ENCODE assay signal across 8 mouse cellular contexts in the genomic region with DNA sequence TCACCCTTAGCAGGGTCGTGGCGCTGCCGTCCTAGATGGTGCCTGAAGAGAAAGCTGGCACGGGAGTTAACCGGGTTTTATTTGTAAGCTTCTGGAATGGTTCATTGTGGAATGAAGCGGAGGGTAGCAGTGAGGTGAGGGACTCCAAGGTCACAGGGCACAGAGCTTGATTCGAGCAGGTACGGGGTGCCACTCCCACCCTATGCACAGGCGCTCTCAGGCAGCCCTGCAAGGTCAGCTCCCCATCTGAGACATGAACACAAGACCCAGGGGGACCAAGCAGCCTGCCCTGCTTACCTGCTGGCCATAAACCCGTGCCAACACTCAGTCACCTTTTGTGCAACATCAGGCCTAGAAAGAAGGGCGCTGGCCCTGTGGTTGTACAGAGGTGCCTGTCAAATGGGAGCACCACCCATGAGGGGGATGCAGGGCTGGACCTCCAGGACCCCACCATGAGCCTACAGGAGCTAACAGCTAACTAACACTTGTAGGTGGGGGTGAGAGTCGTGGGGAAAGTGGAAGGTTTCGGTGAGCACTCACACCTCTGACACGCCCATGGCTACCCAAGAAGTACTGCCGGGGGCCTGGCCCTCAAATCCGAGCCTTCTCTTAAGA. TPM values are rescaled to one million over a fixed set of nuclear protein-coding genes. Genes with fewer than 3 reads are reported as not detected.
A peak's percentile ranks its signal among the peaks of the same experiment; 100 is the strongest.
DNase-seq lines count a peak whose midpoint lies in the region; ATAC-seq lines count a peak whose summit lies in the region.

No protein-coding gene starts in this region.

- peak overlapping the region; percentile 100 for H3K27ac ChIP-seq in intestine, embryonic 16.5 days (ENCODE audit: low read length)
- H3K27ac ChIP-seq in liver, embryonic 16.5 days (ENCODE audit: low read length), result peak overlapping the region; percentile 88
- H3K27ac ChIP-seq in stomach, embryonic 16.5 days (ENCODE audit: low read length), result peak overlapping the region; percentile 100

- H3K9me3 ChIP-seq in intestine, embryonic 16.5 days (ENCODE audit: control insufficient read depth, low read length), result no peaks in the 10 kb centered on the region
- H3K9me3 ChIP-seq in liver, embryonic 16.5 days (replicated peaks; ENCODE audit: control insufficient read depth, low read length), result no peaks in the 10 kb centered on the region
- H3K9me3 ChIP-seq in stomach, embryonic 16.5 days (replicated peaks; ENCODE audit: control insufficient read depth, low read length), result no peaks in the 10 kb centered on the region

- peak overlapping the region; percentile 91 for H3K4me2 ChIP-seq in intestine, embryonic 16.5 days (ENCODE audit: low read depth, low read length)
- peak overlapping the region; percentile 100 for H3K4me2 ChIP-seq in liver, embryonic 16.5 days (ENCODE audit: low read depth, low read length)
- H3K4me2 ChIP-seq in stomach, embryonic 16.5 days (ENCODE audit: low read depth, low read length), result peak overlapping the region; percentile 90

- H3K4me3 ChIP-seq in intestine, embryonic 16.5 days (ENCODE audit: low read length), result peak overlapping the region; percentile 100
- peak overlapping the region; percentile 83 for H3K4me3 ChIP-seq in liver, embryonic 16.5 days (ENCODE audit: low read depth, low read length)
- peak overlapping the region; percentile 95 for H3K4me3 ChIP-seq in stomach, embryonic 16.5 days (replicated peaks; ENCODE audit: low read length)

- H3K9ac ChIP-seq in intestine, embryonic 16.5 days (ENCODE audit: low read depth, low read length), result peak overlapping the region; percentile 100
- H3K9ac ChIP-seq in liver, embryonic 16.5 days (ENCODE audit: low read depth, low read length), result peak overlapping the region; percentile 96
- peak overlapping the region; percentile 99 for H3K9ac ChIP-seq in stomach, embryonic 16.5 days (ENCODE audit: low read length)

- DNase-seq in right cerebral cortex, postnatal 10 days (ENCODE audit: low spot score in 2 of 2), result peak; percentile 49 to 71
- DNase-seq in right cerebral cortex, postnatal 36 days (ENCODE audit: low spot score in 2 of 2), result no peak
- peak; percentile 28 for DNase-seq in brain, embryonic 18.5 days (ENCODE audit: low read depth, low spot score)
- DNase-seq in gastrocnemius, postnatal 10 days, result peak; percentile 43
- no peak for DNase-seq in right cerebral cortex, postnatal 4 days

- peaks cover 45% of the 10 kb centered on the region for H3K4me1 ChIP-seq in intestine, embryonic 16.5 days (ENCODE audit: control insufficient read depth, insufficient read depth, low read length)
- peaks cover 56% of the 10 kb centered on the region for H3K4me1 ChIP-seq in liver, embryonic 16.5 days (ENCODE audit: control insufficient read depth, low read depth, low read length)
- peaks cover 29% of the 10 kb centered on the region for H3K4me1 ChIP-seq in stomach, embryonic 16.5 days (ENCODE audit: control insufficient read depth, insufficient read depth, low read length)

- 2% methylated on average over 16 of the region's 16 CpGs for WGBS in intestine, embryonic 16.5 days
- 3% methylated on average over 16 of the region's 16 CpGs for WGBS in liver, embryonic 16.5 days (ENCODE audit: insufficient replicate concordance)
- WGBS in stomach, embryonic 16.5 days, result 1% methylated on average over 16 of the region's 16 CpGs

- no peaks in the 10 kb centered on the region for H3K27me3 ChIP-seq in intestine, embryonic 16.5 days (replicated peaks; ENCODE audit: control insufficient read depth, insufficient read depth, low read length)
- H3K27me3 ChIP-seq in liver, embryonic 16.5 days (ENCODE audit: control insufficient read depth, insufficient read depth, low read depth, low read length), result peaks cover 18% of the 10 kb centered on the region
- no peaks in the 10 kb centered on the region for H3K27me3 ChIP-seq in stomach, embryonic 16.5 days (ENCODE audit: control insufficient read depth, insufficient read depth, low read length)

- no peaks in the 10 kb centered on the region for H3K36me3 ChIP-seq in intestine, embryonic 16.5 days (ENCODE audit: control insufficient read depth, insufficient read depth, low read length)
- peaks cover 5% of the 10 kb centered on the region for H3K36me3 ChIP-seq in liver, embryonic 16.5 days (ENCODE audit: control insufficient read depth, insufficient read depth)
- H3K36me3 ChIP-seq in stomach, embryonic 16.5 days (ENCODE audit: control insufficient read depth, insufficient read depth, low read length), result peaks cover 5% of the 10 kb centered on the region; the same call in 1 of the 2 replicates

- peak; percentile 9; the same call in 1 of the 2 replicates for ATAC-seq in intestine, embryonic 16.5 days
- ATAC-seq in liver, embryonic 16.5 days (ENCODE audit: low read depth), result no peak
- no peak for ATAC-seq in stomach, embryonic 16.5 days (ENCODE audit: insufficient read depth, low FRiP score)

RNA-seq across cellular contexts. Expression of gene Actg1, which starts 1.1 kb away (rescaled TPM):
- 100 to 1,000 TPM; 439 to 618 TPM for total RNA-seq in gastrocnemius, postnatal 10 days (2021)
- polyA plus RNA-seq in intestine, embryonic 16.5 days (2015; fragmentation: Nextera tagmentation; extraction: Ambion mirVana), result 2,886 and 2,944 TPM in 2 replicates
- polyA plus RNA-seq in liver, embryonic 16.5 days (2015; fragmentation: Nextera tagmentation; extraction: Ambion mirVana), result 531 and 545 TPM in 2 replicates
- 2,700 and 3,060 TPM in 2 replicates for polyA plus RNA-seq in stomach, embryonic 16.5 days (2015; fragmentation: Nextera tagmentation; extraction: Ambion mirVana)

RNA-seq across cellular contexts. Expression of gene Fscn2, which starts 11.9 kb away (rescaled TPM):
- total RNA-seq in gastrocnemius, postnatal 10 days (2021), result under 1 TPM; 0.50 to 0.61 TPM
- 0.55 TPM in 1 of 2 replicates, not detected in the other for polyA plus RNA-seq in intestine, embryonic 16.5 days (2015; fragmentation: Nextera tagmentation; extraction: Ambion mirVana)
- not detected in 2 replicates for polyA plus RNA-seq in liver, embryonic 16.5 days (2015; fragmentation: Nextera tagmentation; extraction: Ambion mirVana)
- polyA plus RNA-seq in stomach, embryonic 16.5 days (2015; fragmentation: Nextera tagmentation; extraction: Ambion mirVana), result 0.44 and 0.80 TPM in 2 replicates

RNA-seq across cellular contexts. Expression of gene Faap100, which starts 29.1 kb away (rescaled TPM):
- 10 to 100 TPM; 14.6 to 15.3 TPM for total RNA-seq in gastrocnemius, postnatal 10 days (2021)
- 26.6 and 28.6 TPM in 2 replicates for polyA plus RNA-seq in intestine, embryonic 16.5 days (2015; fragmentation: Nextera tagmentation; extraction: Ambion mirVana)
- 6.0 and 6.5 TPM in 2 replicates for polyA plus RNA-seq in liver, embryonic 16.5 days (2015; fragmentation: Nextera tagmentation; extraction: Ambion mirVana)
- polyA plus RNA-seq in stomach, embryonic 16.5 days (2015; fragmentation: Nextera tagmentation; extraction: Ambion mirVana), result 34.5 and 36.1 TPM in 2 replicates

Comparison
In these comparisons a context has a peak if more than half of its experiments do, and no peak if none do; other contexts are left out.
1. DNase-seq: peak in right cerebral cortex, postnatal 10 days (2 of 2), brain, embryonic 18.5 days (single experiment) and gastrocnemius, postnatal 10 days (single experiment); none in right cerebral cortex, postnatal 36 days (0 of 2) and right cerebral cortex, postnatal 4 days (single experiment).
2. Peak in every context shown above with its lines, with median percentiles within 50 percentile points of each other: H3K27ac ChIP-seq, H3K4me2 ChIP-seq, H3K4me3 ChIP-seq and H3K9ac ChIP-seq.